Mouse (Mus musculus): ENCODE measurements at regions not wholly inside any gene's neighbourhood (a gene's known extent, or its start where the extent isn't known, plus 50 kb on each side); places are given as distances from the start of the nearest gene placed in this dataset.

- Histone ChIP-seq H3K4me2 (ENCODE audit: insufficient read depth, low read depth, poor library complexity, severe bottlenecking) (no peak overlapping the region), H3K4me1 (ENCODE audit: control insufficient read depth in 1 of 2, insufficient read depth in 2 of 2) (peaks cover 0 to 31% of the 10 kb centered on the region in 2 experiments; a peak in 2 of 4 replicates)
- no peak for DNase-seq (ENCODE audit: extremely low read depth)
Measured at GRCm38 (mm10) chr11:64281781-64282180, 153.4 kb upstream of the Hs3st3a1 start.

GRCm38 (mm10) chr11:64278259-64279003 is 156.7 kb upstream of the Hs3st3a1 start:
- Histone ChIP-seq H3K79me2 (replicated peaks; ENCODE audit: control insufficient read depth, extremely low read depth, insufficient read depth, poor library complexity, severe bottlenecking) (no peaks in the 10 kb centered on the region), H3K4me1 (ENCODE audit: control insufficient read depth in 1 of 2, insufficient read depth in 2 of 2) (peaks cover 0 to 7% of the 10 kb centered on the region in 2 experiments; a peak in 1 of 4 replicates), H3K27me3 (replicated peaks) (no peaks in the 10 kb centered on the region), H3K9me3 (replicated peaks; ENCODE audit: low read length) (peaks cover 6% of the 10 kb centered on the region), H3K4me3 (replicated peaks in 1 of 3; ENCODE audit: low read depth in 2 of 3, low read length in 2 of 3, poor library complexity in 1 of 3) (no peak overlapping the region), H3K4me2 (ENCODE audit: insufficient read depth, low read depth, poor library complexity, severe bottlenecking) (no peak overlapping the region), H3K36me3 (replicated peaks in 1 of 2; ENCODE audit: control insufficient read depth in 1 of 2, insufficient read depth in 1 of 2, low read length in 1 of 2) (no peaks in the 10 kb centered on the region), H3K9ac (ENCODE audit: insufficient read depth, low read depth) (no peak overlapping the region), H3K27ac (ENCODE audit: insufficient read depth, low read depth) (no peak overlapping the region)
- in situ Hi-C loops (cut with MboI; ENCODE audit: low pct_ligation_motif_present, low pct_unique_long_range_greater_than_20kb, low sequenced_read_pairs) (no loop called here), dilution Hi-C loops (cut with MboI; ENCODE audit: extremely low pct_ligation_motif_present, extremely low pct_unique_long_range_greater_than_20kb, low sequenced_read_pairs) (no loop called here)
- DNase-seq (ENCODE audit: extremely low read depth): no peak
- no peak for TF ChIP-seq TCF12 (IDR thresholded peaks at IDR 0.05; ENCODE audit: low read depth, low read length)

More at GRCm38 (mm10) chr11:64281781-64282180, 153.4 kb upstream of the Hs3st3a1 start:
- in situ Hi-C loops (cut with MboI; ENCODE audit: low pct_ligation_motif_present, low pct_unique_long_range_greater_than_20kb, low sequenced_read_pairs): no loop called here
- Histone ChIP-seq H3K79me2 (replicated peaks; ENCODE audit: control insufficient read depth, extremely low read depth, insufficient read depth, poor library complexity, severe bottlenecking) (no peaks in the 10 kb centered on the region), H3K9ac (ENCODE audit: insufficient read depth, low read depth) (no peak overlapping the region), H3K36me3 (replicated peaks in 1 of 2; ENCODE audit: control insufficient read depth in 1 of 2, insufficient read depth in 1 of 2, low read length in 1 of 2) (no peaks in the 10 kb centered on the region), H3K9me3 (replicated peaks; ENCODE audit: low read length) (peaks cover 6% of the 10 kb centered on the region), H3K27ac (ENCODE audit: insufficient read depth, low read depth) (no peak overlapping the region), H3K4me3 (replicated peaks in 1 of 3; ENCODE audit: low read depth in 2 of 3, low read length in 2 of 3, poor library complexity in 1 of 3) (no peak overlapping the region), H3K27me3 (replicated peaks) (no peaks in the 10 kb centered on the region)
- dilution Hi-C loops (cut with MboI; ENCODE audit: extremely low pct_ligation_motif_present, extremely low pct_unique_long_range_greater_than_20kb, low sequenced_read_pairs): no loop called here
- no peak for TF ChIP-seq CTCF (conservative IDR thresholded peaks at IDR 0.05 in 1 of 2, IDR thresholded peaks at IDR 0.05 in 1 of 2; ENCODE audit: low read depth in 2 of 2, low read length in 2 of 2)
- no peak for TF ChIP-seq NRF1 (IDR thresholded peaks at IDR 0.05; ENCODE audit: low read depth, low read length)
- TF ChIP-seq PAX5 (IDR thresholded peaks at IDR 0.05; ENCODE audit: low read length): no peak
- no peak for TF ChIP-seq ZC3H11A (IDR thresholded peaks at IDR 0.05; ENCODE audit: low read depth, low read length)
- no peak for TF ChIP-seq IRF4 (IDR thresholded peaks at IDR 0.05; ENCODE audit: low read depth, low read length)
- TF ChIP-seq UBTF (IDR thresholded peaks at IDR 0.05; ENCODE audit: low read depth, low read length): no peak
- no peak for TF ChIP-seq ETS1 (conservative IDR thresholded peaks at IDR 0.05; ENCODE audit: low read depth, low read length)
- no peak for TF ChIP-seq MXI1 (IDR thresholded peaks at IDR 0.05; ENCODE audit: low read depth, low read length)
- no peak for TF ChIP-seq JUND (conservative IDR thresholded peaks at IDR 0.05; ENCODE audit: low read depth, low read length)
- no peak for TF ChIP-seq CHD2 (IDR thresholded peaks at IDR 0.05; ENCODE audit: low read length)
- TF ChIP-seq USF2 (conservative IDR thresholded peaks at IDR 0.05; ENCODE audit: low read depth, low read length): no peak
- no peak for TF ChIP-seq MEF2A (IDR thresholded peaks at IDR 0.05; ENCODE audit: borderline replicate concordance, low read depth, low read length)
- no peak for TF ChIP-seq KAT2A (IDR thresholded peaks at IDR 0.05; ENCODE audit: insufficient replicate concordance, low read length)
- no peak for TF ChIP-seq ZMIZ1 (IDR thresholded peaks at IDR 0.05; ENCODE audit: low read depth, low read length)
- no peak for TF ChIP-seq CHD1 (IDR thresholded peaks at IDR 0.05; ENCODE audit: low read depth, low read length)
- no peak for TF ChIP-seq TBP (conservative IDR thresholded peaks at IDR 0.05; ENCODE audit: low read depth, low read length)
- TF ChIP-seq USF1 (IDR thresholded peaks at IDR 0.05; ENCODE audit: low read depth, low read length): no peak

All from CH12.LX (cell line).